Comparison of ENCODE assay signal across 15 mouse cellular contexts in the genomic region with DNA sequence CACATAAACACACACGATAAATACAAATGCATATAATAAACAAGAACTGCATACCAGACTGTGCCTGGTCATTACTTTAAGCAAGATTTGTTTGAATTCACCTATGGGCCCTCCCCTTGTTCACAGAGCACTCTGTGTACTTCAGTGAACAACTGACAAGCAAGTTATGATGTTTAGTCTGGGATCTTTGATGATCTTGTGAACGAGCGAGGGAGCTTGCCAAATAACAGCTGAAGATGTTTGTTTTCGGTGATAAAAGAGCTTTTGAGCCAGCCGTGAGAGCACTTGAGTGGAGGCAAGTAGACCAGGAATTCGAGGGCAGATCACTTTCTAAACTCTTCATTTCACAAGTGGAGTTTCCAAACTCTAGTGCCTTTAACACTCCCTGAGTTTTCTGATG. TPM values are rescaled to one million over a fixed set of nuclear protein-coding genes. Genes with fewer than 3 reads are reported as not detected.
"Had no signal": no experiment of that assay in that cellular context is flagged by ENCODE, and none has a peak within 500 bp of the region (broad histone marks: within the 10 kb centered on the region; RNA-seq: fewer than 3 reads in every experiment).

No protein-coding gene starts in this region.

- H3K27ac ChIP-seq: limb, embryonic 12.5 days; liver, embryonic 15.5 days; midbrain, embryonic 12.5 days; neural tube, embryonic 13.5 days had no signal

- H3K36me3 ChIP-seq: limb, embryonic 12.5 days; liver, embryonic 15.5 days; midbrain, embryonic 12.5 days; neural tube, embryonic 13.5 days had no signal

- H3K4me3 ChIP-seq: limb, embryonic 12.5 days; liver, embryonic 15.5 days; midbrain, embryonic 12.5 days; neural tube, embryonic 13.5 days had no signal

- DNase-seq: kidney, adult 8-10 months; kidney, postnatal 25 days; layer of hippocampus, adult 9-11 months; layer of hippocampus, postnatal 36 days; spleen, adult 18-20 months; thymus, adult 2 months; thymus, postnatal 25 days had no signal

- H3K4me1 ChIP-seq: limb, embryonic 12.5 days; liver, embryonic 15.5 days; midbrain, embryonic 12.5 days; neural tube, embryonic 13.5 days had no signal

- ATAC-seq: intestine, postnatal 0 days; midbrain, embryonic 16.5 days had no signal

- H3K4me2 ChIP-seq: limb, embryonic 12.5 days; liver, embryonic 11.5 days; liver, embryonic 15.5 days; midbrain, embryonic 12.5 days; neural tube, embryonic 13.5 days had no signal

- H3K9me3 ChIP-seq: liver, embryonic 15.5 days had no signal

- H3K9ac ChIP-seq: limb, embryonic 12.5 days; liver, embryonic 15.5 days; midbrain, embryonic 12.5 days; neural tube, embryonic 13.5 days had no signal

- H3K27me3 ChIP-seq: limb, embryonic 12.5 days; liver, embryonic 15.5 days; midbrain, embryonic 12.5 days; neural tube, embryonic 13.5 days had no signal

RNA-seq across cellular contexts. Expression of gene Tectb, which starts 12.2 kb away (rescaled TPM):
- polyA plus RNA-seq: intestine, postnatal 0 days; kidney, embryonic 16.5 days; limb, embryonic 12.5 days; liver, embryonic 11.5 days had no signal
